Mouse (Mus musculus) liver, embryonic 14.5 days (tissue): Measurements from ENCODE around the gene Cyp2s1.

Experiments
- CTCF ChIP-seq: IDR thresholded peaks from 2 replicates; pipeline ENCODE4 v1.5.1; 2016; ENCODE audit warnings: antibody characterized with exemption, low read depth, control low read depth
- EP300 ChIP-seq: IDR thresholded peaks from 2 replicates; pipeline ENCODE4 v1.6.1; 2016; ENCODE audit warnings: antibody characterized with exemption, low read depth

- no peak for TF ChIP-seq CTCF
- no peak for TF ChIP-seq EP300
Observed at GRCm38 (mm10) chr7:25815571-25815970, 1.1 kb downstream of the Cyp2s1 start.
